Mouse (Mus musculus): ENCODE measurements around the gene Cd209d. TPM values are rescaled to one million over a fixed set of nuclear protein-coding genes. Genes with fewer than 3 reads are reported as not detected.

Gene Cd209d
- not detected for polyA plus RNA-seq (2017; shearing (Covaris generic))

GRCm38 (mm10) chr8:3878455-3878854 is at the start of gene Cd209d:
Gene Cd209d (minus strand): TSS chr8:3878555.

GRCm38 (mm10) chr8:3926744-3927143 is 48.4 kb upstream of the Cd209d start, which contains the start of gene Cd209b:
Gene Cd209b (minus strand): TSS chr8:3926844.

DNA sequence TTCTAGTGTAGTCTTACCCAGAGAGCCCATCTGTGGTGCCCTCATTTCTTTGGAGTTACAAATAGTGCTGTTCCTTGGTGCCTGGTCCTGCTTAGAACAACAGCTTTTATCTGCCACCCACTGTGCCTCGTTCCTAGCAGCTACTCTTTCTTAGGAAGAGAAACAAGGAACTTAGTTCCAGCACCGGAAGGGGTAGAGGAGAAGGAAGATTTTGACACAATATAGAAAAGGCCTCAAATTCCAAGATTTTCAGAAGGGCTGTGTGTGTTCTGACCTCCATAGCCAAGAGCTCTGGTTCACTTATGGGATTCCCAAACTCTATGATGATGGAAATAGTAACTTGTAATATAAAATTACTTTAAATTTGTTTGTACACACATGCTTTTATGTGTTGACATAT is 24.1 kb downstream of the Cd209d start, which contains the start of gene Cd209e:
Gene Cd209e, minus strand, starts transcription at position 101 of the 400 bp plus-strand sequence.

Other genes starting within 250 kb of the Cd209d start
- 212 TPM for gene Stxbp2, start 247.6 kb downstream of the Cd209d start, polyA plus RNA-seq (2017; shearing (Covaris generic))
- not detected for gene Retn, start 222.8 kb downstream of the Cd209d start, polyA plus RNA-seq (2017; shearing (Covaris generic))
- not detected for gene Mcemp1, start 212.8 kb downstream of the Cd209d start, polyA plus RNA-seq (2017; shearing (Covaris generic))
- not detected for gene Fcor, start 206.2 kb downstream of the Cd209d start, polyA plus RNA-seq (2017; shearing (Covaris generic))
- 22.3 TPM for gene Trappc5, start 202.3 kb downstream of the Cd209d start, polyA plus RNA-seq (2017; shearing (Covaris generic))
- gene Fcer2a, start 184.4 kb downstream of the Cd209d start, polyA plus RNA-seq (2017; shearing (Covaris generic)) = 0.46 TPM
- not detected for gene Clec4g, start 157.9 kb downstream of the Cd209d start, polyA plus RNA-seq (2017; shearing (Covaris generic))
- 0.60 TPM for gene Cd209a, start 129.6 kb downstream of the Cd209d start, polyA plus RNA-seq (2017; shearing (Covaris generic))
- gene Cd209e, start 24.2 kb downstream of the Cd209d start, polyA plus RNA-seq (2017; shearing (Covaris generic)) = 0.35 TPM
- gene Cd209b, start 48.3 kb upstream of the Cd209d start, polyA plus RNA-seq (2017; shearing (Covaris generic)) = not detected
- gene Cd209c, start 76.2 kb upstream of the Cd209d start, polyA plus RNA-seq (2017; shearing (Covaris generic)) = 1.3 TPM
- gene Cd209f, start 227.3 kb upstream of the Cd209d start, polyA plus RNA-seq (2017; shearing (Covaris generic)) = 0.38 TPM